Mouse (Mus musculus) urinary bladder, adult 2 months (tissue): ENCODE data around the gene Lrrc20. TPM values are rescaled to one million over a fixed set of nuclear protein-coding genes. Genes with fewer than 3 reads are reported as not detected.
"Not testable (repeated sequence)": the region's sequence is repeated elsewhere in the genome, so short reads cannot be mapped to it uniquely, and the experiment has no call there.

ENCODE experiments used
- DNase-seq: peaks from one replicate; pipeline ENCODE4 v3.0.0; 2022; ENCODE audit warnings: low spot score
- polyA plus RNA-seq: library from polyadenylated mRNA; depleted of rRNA; stranded (reverse); fragments of >200 nt; gene quantifications from 2 replicates; pipeline ENCODE4 v1.2.3, GENCODE M21; 2012

The Lrrc20 gene
- polyA plus RNA-seq, 1 experiment, result 11.8 TPM

- DNase-seq, result no peak
Measured at GRCm38 (mm10) chr10:61576120-61576767, 100.6 kb downstream of the Lrrc20 start.

GRCm38 (mm10) chr10:61587241-61587849 lies 111.7 kb downstream of the Lrrc20 start:
- DNase-seq, result no peak

- DNase-seq, result no peak
Measured at GRCm38 (mm10) chr10:61597991-61598390, 122.4 kb downstream of the Lrrc20 start.

GRCm38 (mm10) chr10:61599556-61600114 lies 124.0 kb downstream of the Lrrc20 start:
- DNase-seq, result no peak

- DNase-seq, result no peak
Measured at GRCm38 (mm10) chr10:61602283-61603033, 126.9 kb downstream of the Lrrc20 start.

- DNase-seq, result no peak
Measured at GRCm38 (mm10) chr10:61604376-61605065, 128.9 kb downstream of the Lrrc20 start.

GRCm38 (mm10) chr10:61605381-61605780 lies 129.8 kb downstream of the Lrrc20 start:
- DNase-seq, result not testable (repeated sequence)

- DNase-seq, result no peak
Measured at GRCm38 (mm10) chr10:61605851-61606250, 130.2 kb downstream of the Lrrc20 start.

GRCm38 (mm10) chr10:61608233-61608632 lies 132.6 kb downstream of the Lrrc20 start:
- no peak for DNase-seq

GRCm38 (mm10) chr10:61610650-61611235 lies 135.1 kb downstream of the Lrrc20 start:
- DNase-seq, result no peak

GRCm38 (mm10) chr10:61614311-61614710 lies 138.7 kb downstream of the Lrrc20 start:
- DNase-seq, result no peak

GRCm38 (mm10) chr10:61618528-61618927 lies 142.9 kb downstream of the Lrrc20 start:
- no peak for DNase-seq

GRCm38 (mm10) chr10:61621681-61622080 lies 146.1 kb downstream of the Lrrc20 start:
- no peak for DNase-seq

GRCm38 (mm10) chr10:61623874-61624273 lies 148.3 kb downstream of the Lrrc20 start:
- not testable (repeated sequence) for DNase-seq

GRCm38 (mm10) chr10:61624771-61625170 lies 149.2 kb downstream of the Lrrc20 start:
- no peak for DNase-seq

- DNase-seq, result no peak
Measured at GRCm38 (mm10) chr10:61625381-61626257, 150.0 kb downstream of the Lrrc20 start.

- no peak for DNase-seq
Measured at GRCm38 (mm10) chr10:61626551-61626950, 150.9 kb downstream of the Lrrc20 start.

- DNase-seq, result no peak
Measured at GRCm38 (mm10) chr10:61627195-61627937, 151.8 kb downstream of the Lrrc20 start.

GRCm38 (mm10) chr10:61627938-61628250 lies 152.3 kb downstream of the Lrrc20 start:
- no peak for DNase-seq
